Mouse (Mus musculus): Measurements from ENCODE around the gene Klk8. TPM values are rescaled to one million over a fixed set of nuclear protein-coding genes. Genes with fewer than 3 reads are reported as not detected.

Klk8 gene
- polyA plus RNA-seq, 1 experiment from 2014 or later: 25.8 TPM

- Histone ChIP-seq H3K9me3 (0 out of 2 replicates have a peak, but pooled peaks cover under 1% of the 10 kb centered on the region), H3K4me3 (no peak overlapping the region), H3K27me3 (replicated peaks) (no peaks in the 10 kb centered on the region), H3K9ac (no peak overlapping the region), H3K27ac (replicated peaks) (no peak overlapping the region), H3K36me3 (no peaks in the 10 kb centered on the region), H3K4me2 (no peak overlapping the region), H3K4me1 (no peaks in the 10 kb centered on the region)
- ATAC-seq (ENCODE audit: extremely low read depth, insufficient number of reproducible peaks, low FRiP score, low TSS enrichment): no peak
- 83% methylated on average over 4 of the region's 4 CpGs for WGBS
Measured at GRCm38 (mm10) chr7:43843801-43844200, 46.4 kb downstream of the Klk8 start.

- no peaks in the 10 kb centered on the region for H3K4me1 ChIP-seq
- H3K4me3 ChIP-seq: no peak overlapping the region
- no peaks in the 10 kb centered on the region for H3K27me3 ChIP-seq (replicated peaks)
- WGBS: 75% methylated on average over 6 of the region's 6 CpGs
- H3K9ac ChIP-seq: no peak overlapping the region
- no peaks in the 10 kb centered on the region for H3K36me3 ChIP-seq
- no peak for ATAC-seq (ENCODE audit: extremely low read depth, insufficient number of reproducible peaks, low FRiP score, low TSS enrichment)
- no peaks in the 10 kb centered on the region for H3K9me3 ChIP-seq
- no peak overlapping the region for H3K4me2 ChIP-seq
- H3K27ac ChIP-seq (replicated peaks): no peak overlapping the region
Measured at GRCm38 (mm10) chr7:43851616-43852015, 54.2 kb downstream of the Klk8 start.

Other genes starting within 250 kb of the Klk8 start
- gene Zfp658, start 235.3 kb upstream of the Klk8 start, polyA plus RNA-seq (2015; fragmentation: Nextera tagmentation; extraction: Ambion mirVana): 1.2 and 1.3 TPM in 2 replicates
- 7.0 TPM in 2 replicates for gene Zfp719, start 218.0 kb upstream of the Klk8 start, polyA plus RNA-seq (2015; fragmentation: Nextera tagmentation; extraction: Ambion mirVana)
- not detected in 2 replicates for gene Zfp819, start 190.4 kb upstream of the Klk8 start, polyA plus RNA-seq (2015; fragmentation: Nextera tagmentation; extraction: Ambion mirVana)
- not detected in 2 replicates for gene Ceacam18, start 162.9 kb upstream of the Klk8 start, polyA plus RNA-seq (2015; fragmentation: Nextera tagmentation; extraction: Ambion mirVana)
- 0.41 and 0.52 TPM in 2 replicates for gene Siglece, start 137.4 kb upstream of the Klk8 start, polyA plus RNA-seq (2015; fragmentation: Nextera tagmentation; extraction: Ambion mirVana)
- 6.3 and 6.8 TPM in 2 replicates for gene Ctu1, start 125.6 kb upstream of the Klk8 start, polyA plus RNA-seq (2015; fragmentation: Nextera tagmentation; extraction: Ambion mirVana)
- not detected in 2 replicates for gene Klk14, start 107.2 kb upstream of the Klk8 start, polyA plus RNA-seq (2015; fragmentation: Nextera tagmentation; extraction: Ambion mirVana)
- gene Klk13, start 85.0 kb upstream of the Klk8 start, polyA plus RNA-seq (2015; fragmentation: Nextera tagmentation; extraction: Ambion mirVana): 0.20 TPM in 1 of 2 replicates, not detected in the other
- gene Klk12, start 28.7 kb upstream of the Klk8 start, polyA plus RNA-seq (2015; fragmentation: Nextera tagmentation; extraction: Ambion mirVana): not detected in 2 replicates
- gene Klk11, start 23.0 kb upstream of the Klk8 start, polyA plus RNA-seq (2015; fragmentation: Nextera tagmentation; extraction: Ambion mirVana): not detected in 2 replicates
- gene Klk10, start 16.5 kb upstream of the Klk8 start, polyA plus RNA-seq (2015; fragmentation: Nextera tagmentation; extraction: Ambion mirVana): 0.10 and 0.11 TPM in 2 replicates
- gene Klk9, start 5.7 kb upstream of the Klk8 start, polyA plus RNA-seq (2015; fragmentation: Nextera tagmentation; extraction: Ambion mirVana): 0.13 and 0.25 TPM in 2 replicates
- gene Klk7, start 13.7 kb downstream of the Klk8 start, polyA plus RNA-seq (2015; fragmentation: Nextera tagmentation; extraction: Ambion mirVana): 0.09 and 0.10 TPM in 2 replicates
- not detected in 2 replicates for gene Klk6, start 26.9 kb downstream of the Klk8 start, polyA plus RNA-seq (2015; fragmentation: Nextera tagmentation; extraction: Ambion mirVana)
- gene Klk5, start 44.4 kb downstream of the Klk8 start, polyA plus RNA-seq (2015; fragmentation: Nextera tagmentation; extraction: Ambion mirVana): not detected in 2 replicates
- gene Klk4, start 83.6 kb downstream of the Klk8 start, polyA plus RNA-seq (2015; fragmentation: Nextera tagmentation; extraction: Ambion mirVana): not detected in 2 replicates
- not detected in 2 replicates for gene Klk15, start 136.2 kb downstream of the Klk8 start, polyA plus RNA-seq (2015; fragmentation: Nextera tagmentation; extraction: Ambion mirVana)
- not detected in 2 replicates for gene Klk1b8, start 153.1 kb downstream of the Klk8 start, polyA plus RNA-seq (2015; fragmentation: Nextera tagmentation; extraction: Ambion mirVana)
- gene Klk1b1, start 169.2 kb downstream of the Klk8 start, polyA plus RNA-seq (2015; fragmentation: Nextera tagmentation; extraction: Ambion mirVana): not detected in 2 replicates
- not detected in 2 replicates for gene Klk1b9, start 178.5 kb downstream of the Klk8 start, polyA plus RNA-seq (2015; fragmentation: Nextera tagmentation; extraction: Ambion mirVana)
- not detected in 2 replicates for gene Klk1b11, start 198.3 kb downstream of the Klk8 start, polyA plus RNA-seq (2015; fragmentation: Nextera tagmentation; extraction: Ambion mirVana)
- not detected in 2 replicates for gene Klk1b26, start 214.6 kb downstream of the Klk8 start, polyA plus RNA-seq (2015; fragmentation: Nextera tagmentation; extraction: Ambion mirVana)